Mouse (Mus musculus) mouse embryonic stem cell (cell line): ENCODE results near the gene Mpi.

Source experiments
- in situ Hi-C, 2 experiments: fragments of 300-500 bp; cut with MboI; formaldehyde crosslinking; loops; 1 replicate in 1 of 2; 3 replicates in 1 of 2; pipeline ENCODE4 v1.14.3; 2019 to 2020; ENCODE audit warnings: low sequenced_read_pairs in 2 of 2, low pct_unique_long_range_greater_than_20kb in 1 of 2, mixed read lengths in 1 of 2; ENCODE audit not compliant: unreplicated experiment in 1 of 2

Gene Mpi

GRCm38 (mm10) chr9:57537044-57537727 lies 15.4 kb downstream of the Mpi start, which contains the start of gene Fam219b:
Fam219b (plus strand) TSS chr9:57537528.
- in situ Hi-C loops: no loop called here

DNA sequence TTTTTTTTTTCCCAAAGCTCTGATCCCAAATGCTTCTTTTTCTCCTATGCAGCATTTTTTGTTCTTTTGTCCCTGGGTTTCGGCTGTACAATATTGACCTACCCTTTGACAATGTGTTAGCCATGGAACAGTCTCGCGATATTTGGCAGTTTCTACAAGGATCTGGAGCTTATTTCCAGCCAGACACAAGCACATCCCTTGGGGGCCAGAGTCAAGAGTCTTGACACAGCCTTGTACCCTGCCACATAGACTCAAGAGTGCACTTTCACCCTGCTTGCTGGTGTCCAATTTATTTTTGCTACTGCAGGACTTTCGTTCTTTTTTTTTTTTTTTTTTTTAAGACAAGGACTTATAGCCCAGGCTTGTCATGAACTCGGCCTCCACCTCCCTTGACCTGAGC lies 16.2 kb downstream of the Mpi start:
- in situ Hi-C loops: no loop called here

DNA sequence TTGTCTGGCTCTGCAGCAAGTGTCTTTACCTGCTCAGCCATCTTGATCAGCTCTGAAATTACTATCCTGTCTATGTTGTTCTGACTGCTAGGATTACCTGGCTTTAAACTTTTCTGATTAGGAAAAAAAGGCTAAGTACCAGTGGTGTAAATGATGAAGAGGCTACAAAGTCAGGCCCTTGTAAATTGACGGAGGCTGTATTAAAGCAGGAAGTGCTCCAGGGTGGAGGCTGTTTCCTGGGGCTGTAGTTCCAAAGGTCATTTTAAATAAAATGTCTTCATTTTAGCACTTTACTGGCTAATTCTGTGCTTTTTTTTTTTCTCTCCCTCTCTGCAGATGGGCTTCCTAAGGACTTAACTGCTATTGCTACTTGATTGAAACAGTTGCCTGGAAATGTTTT lies 20.6 kb downstream of the Mpi start:
- in situ Hi-C loops: no loop called here

GRCm38 (mm10) chr9:57526435-57526834 lies 26.1 kb downstream of the Mpi start:
- in situ Hi-C loops: no loop called here

DNA sequence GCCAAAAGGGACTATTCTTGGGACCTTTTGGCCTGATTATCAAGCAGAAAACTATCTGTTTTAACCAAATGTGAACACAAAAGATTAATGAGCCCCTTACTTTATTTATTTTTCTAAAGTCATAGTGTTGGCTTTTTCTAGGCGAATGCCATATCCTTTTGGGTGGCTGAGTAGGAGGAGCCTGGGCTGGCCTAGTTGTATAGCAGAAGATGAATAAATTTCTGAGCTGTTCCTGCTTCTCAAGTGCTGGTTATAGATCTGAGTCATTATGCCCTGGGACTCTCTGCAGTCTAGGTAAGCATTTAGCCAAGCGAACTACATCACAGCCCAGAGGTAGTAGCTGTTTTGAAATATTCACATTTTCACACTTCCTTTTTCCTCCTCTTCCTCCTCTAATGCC lies 27.0 kb downstream of the Mpi start:
- in situ Hi-C loops: no loop called here

GRCm38 (mm10) chr9:57524439-57524838 lies 28.1 kb downstream of the Mpi start:
- in situ Hi-C loops: loop anchor here in 1 of 2 experiments (25.0 kb wide), 1 partner anchor 738 kb away; the partner anchor contains the start of gene Stoml1

DNA sequence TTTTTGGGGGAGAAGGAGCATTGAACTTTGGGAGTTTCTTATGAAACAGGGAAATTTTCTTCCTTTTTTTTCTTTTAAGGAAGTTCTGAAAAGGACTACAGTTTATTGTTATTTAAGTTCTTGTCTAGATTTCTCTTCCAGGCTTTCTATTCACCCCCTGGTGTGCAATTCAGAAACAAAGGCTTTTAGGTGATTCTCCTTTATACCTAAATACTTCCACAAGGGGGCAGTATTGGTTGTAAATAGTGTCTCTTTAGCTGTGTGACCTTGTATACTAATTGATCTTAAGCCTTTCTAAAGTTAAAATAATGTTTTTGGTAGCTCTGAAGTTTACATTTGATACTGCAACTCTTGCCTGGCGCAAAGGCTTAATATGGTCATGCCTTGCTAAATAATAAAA lies 28.8 kb downstream of the Mpi start:
- in situ Hi-C loops: loop anchor here in 1 of 2 experiments (25.0 kb wide), 1 partner anchor 739 kb away; the partner anchor contains the start of gene Stoml1

GRCm38 (mm10) chr9:57522861-57523246 lies 29.7 kb downstream of the Mpi start:
- in situ Hi-C loops: loop anchor here in 1 of 2 experiments (25.0 kb wide), 1 partner anchor 739 kb away; the partner anchor contains the start of gene Stoml1

GRCm38 (mm10) chr9:57522114-57522860 lies 30.3 kb downstream of the Mpi start:
- in situ Hi-C loops: loop anchor here in 1 of 2 experiments (25.0 kb wide), 1 partner anchor 740 kb away; the partner anchor contains the start of gene Stoml1

DNA sequence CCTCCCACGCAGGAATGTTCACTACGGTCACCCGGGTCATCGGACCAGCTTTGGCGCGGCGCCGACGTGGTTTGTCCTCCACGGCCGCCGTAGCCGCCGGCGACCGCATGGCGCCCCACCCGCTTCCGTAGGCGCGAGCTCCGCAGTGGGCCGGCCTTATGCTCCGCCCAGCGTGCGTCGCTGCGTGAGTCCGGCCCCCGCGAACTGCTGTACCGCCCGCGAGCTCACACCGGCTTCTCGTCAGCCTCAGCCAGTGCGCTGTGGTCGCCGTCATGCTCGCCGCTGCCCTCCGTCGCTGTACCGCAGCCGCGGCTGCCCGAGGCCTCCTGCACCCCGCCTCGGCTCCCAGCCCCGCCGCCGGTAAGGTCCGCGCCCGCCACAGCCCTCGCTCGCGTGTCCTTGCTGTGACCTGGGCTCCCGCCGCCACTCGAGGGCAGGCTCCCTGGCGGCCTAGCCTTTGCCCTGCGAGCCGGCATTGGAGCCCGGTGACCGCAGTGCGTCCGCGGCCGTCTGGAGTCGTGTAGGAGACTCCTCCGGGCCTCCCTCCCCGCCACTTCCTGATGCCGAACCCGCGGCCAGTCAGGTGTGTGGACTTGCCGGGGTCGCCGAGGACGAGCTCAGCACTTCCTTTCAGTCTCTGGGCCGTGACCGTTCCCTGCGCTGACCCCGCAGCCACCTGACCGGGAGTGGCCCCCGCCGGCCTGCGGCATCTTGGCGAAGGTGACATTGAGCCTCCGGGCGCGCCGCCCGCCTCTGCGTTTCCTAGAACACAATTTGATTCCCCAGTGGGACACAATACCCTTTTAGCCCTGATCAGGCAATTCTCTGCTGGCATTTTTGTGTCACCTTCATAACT lies 31.3 kb downstream of the Mpi start, which contains the start of gene Cox5a:
Gene Cox5a (plus strand): TSS at position 219 of the 856 bp plus-strand sequence.
- in situ Hi-C loops: loop anchor here in 1 of 2 experiments (25.0 kb wide), 1 partner anchor 741 kb away; the partner anchor contains the start of gene Stoml1

DNA sequence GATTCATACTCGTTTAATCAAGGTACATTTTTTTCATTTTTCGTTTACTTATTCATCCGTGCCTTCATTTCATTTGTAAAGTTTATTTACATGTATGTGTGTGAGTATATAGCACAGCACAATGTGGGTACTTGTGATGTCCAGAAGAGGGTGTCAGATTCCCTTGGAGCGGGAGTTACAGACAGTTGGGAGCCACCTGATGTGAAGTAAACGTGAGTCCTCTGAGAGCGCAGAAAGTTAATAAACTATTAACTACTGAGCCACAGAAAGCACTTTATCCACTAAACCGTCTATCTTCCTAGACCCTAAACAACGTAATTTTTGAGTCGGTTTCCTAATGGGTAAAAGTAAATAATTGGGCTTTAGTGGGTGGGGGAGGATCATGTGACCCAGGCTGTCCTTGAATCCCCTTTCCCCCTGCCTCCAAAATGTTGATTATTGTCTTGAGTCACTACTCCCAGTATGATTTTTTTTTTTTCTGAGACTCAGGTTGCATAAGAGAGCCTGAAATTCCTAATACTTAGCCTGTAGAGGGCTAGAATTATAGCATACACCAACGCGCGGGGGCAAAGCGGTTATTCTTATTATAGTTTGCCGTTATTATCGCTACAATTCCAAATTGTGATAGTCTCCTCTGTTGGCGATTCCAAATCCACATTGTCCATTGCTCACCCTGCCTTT lies 32.0 kb downstream of the Mpi start:
- in situ Hi-C loops: loop anchor here in 1 of 2 experiments (25.0 kb wide), 1 partner anchor 742 kb away; the partner anchor contains the start of gene Stoml1

DNA sequence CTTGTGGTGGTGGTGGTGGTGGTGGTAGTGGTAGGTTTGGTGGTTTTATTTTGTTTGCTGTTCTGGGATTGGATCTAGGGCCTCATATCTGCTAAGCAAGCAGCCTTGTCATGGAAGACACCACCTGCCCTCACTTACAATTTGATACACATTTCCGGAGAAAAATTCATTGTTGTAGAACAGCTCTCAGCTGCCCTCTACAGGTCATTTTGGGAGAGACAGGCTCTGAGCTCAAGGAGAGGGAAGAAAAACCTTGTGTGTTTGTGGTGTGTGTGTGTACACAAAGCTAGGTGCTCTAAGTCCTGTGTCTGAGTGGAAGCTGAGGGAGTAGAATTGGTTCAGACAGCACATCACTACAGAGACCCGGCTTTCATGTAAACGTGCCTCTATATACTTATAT lies 35.5 kb downstream of the Mpi start:
- in situ Hi-C loops: loop anchor here in 1 of 2 experiments (5.0 to 25.0 kb wide), 2 partner anchors 35 to 745 kb away; partner anchors contain the start of gene Stoml1

- in situ Hi-C loops: loop anchor here in 1 of 2 experiments (25.0 kb wide), 1 partner anchor 752 kb away; the partner anchor contains the start of gene Stoml1
These were observed 42.0 kb downstream of the Mpi start for GRCm38 (mm10) chr9:57510577-57510976.

DNA sequence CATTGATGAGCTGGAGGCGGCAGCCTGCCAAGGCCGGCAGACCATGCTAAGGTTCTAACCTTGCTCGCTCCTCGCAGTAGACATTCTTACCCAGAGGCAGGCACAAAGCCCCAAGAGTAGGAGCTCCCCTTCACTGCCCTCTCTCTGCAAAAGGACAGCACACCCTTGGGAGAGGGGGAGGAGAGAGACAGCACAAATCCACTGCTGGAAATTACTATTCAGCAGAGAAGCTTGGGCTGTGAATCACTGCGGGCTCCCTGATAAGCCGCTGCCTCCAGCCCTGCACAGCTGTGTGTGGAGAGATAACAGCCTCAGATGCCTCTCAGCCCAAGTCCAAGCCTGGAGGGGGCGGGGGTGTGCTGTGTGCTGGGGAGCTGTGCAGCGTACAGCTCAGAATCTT lies 46.9 kb downstream of the Mpi start:
- in situ Hi-C loops: loop anchor here in 1 of 2 experiments (25.0 kb wide), 1 partner anchor 757 kb away; the partner anchor contains the start of gene Stoml1

- in situ Hi-C loops: loop anchor here in 1 of 2 experiments (25.0 kb wide), 1 partner anchor 757 kb away; the partner anchor contains the start of gene Stoml1
These were observed 47.7 kb downstream of the Mpi start for GRCm38 (mm10) chr9:57504891-57505290.

- in situ Hi-C loops: loop anchor here in 1 of 2 experiments (25.0 kb wide), 1 partner anchor 758 kb away; the partner anchor contains the start of gene Stoml1
These were observed 48.2 kb downstream of the Mpi start for GRCm38 (mm10) chr9:57504381-57504700.

DNA sequence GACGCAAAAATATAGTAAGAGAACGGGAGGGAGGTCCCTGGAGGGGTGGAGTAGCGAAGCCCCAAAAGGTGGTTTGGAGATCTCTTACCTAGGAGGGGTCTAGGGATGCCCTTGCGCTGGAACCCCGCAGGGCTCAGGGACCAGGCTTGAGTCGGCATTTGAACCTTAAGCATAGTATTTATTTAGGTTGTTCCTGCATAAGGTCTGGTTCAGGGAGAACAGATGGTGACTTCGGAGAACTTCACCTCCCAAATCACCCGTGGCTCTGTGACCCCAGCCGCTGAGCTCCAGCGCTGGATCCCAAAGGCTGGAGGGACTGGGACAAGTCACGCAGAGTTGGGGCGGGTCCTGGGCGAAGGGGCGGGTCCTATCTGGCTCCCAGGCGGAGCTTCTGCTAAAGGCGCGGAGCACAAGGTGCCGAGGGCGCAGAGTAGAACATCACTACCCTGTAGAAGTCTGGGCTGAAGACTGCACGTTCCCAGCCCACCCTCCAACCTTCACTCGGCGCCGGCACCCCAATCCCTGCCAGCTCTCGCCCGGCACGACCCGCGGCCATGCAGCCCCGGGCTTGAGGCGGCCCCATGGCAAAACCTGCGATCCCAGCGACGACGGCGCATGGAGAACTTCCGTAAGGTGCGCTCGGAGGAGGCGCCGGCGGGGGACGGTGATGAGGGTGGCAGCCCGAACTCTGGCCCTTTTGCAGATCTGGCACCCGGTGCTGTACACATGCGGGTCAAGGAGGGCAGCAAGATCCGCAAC lies 48.8 kb downstream of the Mpi start, which contains the start of gene Rpp25:
Gene Rpp25 (plus strand): TSS at position 405 of the 759 bp plus-strand sequence.
- in situ Hi-C loops: loop anchor here in 1 of 2 experiments (25.0 kb wide), 1 partner anchor 758 kb away; the partner anchor contains the start of gene Stoml1
